Comparison of ENCODE assay signal across 9 mouse cellular contexts in the genomic region with DNA sequence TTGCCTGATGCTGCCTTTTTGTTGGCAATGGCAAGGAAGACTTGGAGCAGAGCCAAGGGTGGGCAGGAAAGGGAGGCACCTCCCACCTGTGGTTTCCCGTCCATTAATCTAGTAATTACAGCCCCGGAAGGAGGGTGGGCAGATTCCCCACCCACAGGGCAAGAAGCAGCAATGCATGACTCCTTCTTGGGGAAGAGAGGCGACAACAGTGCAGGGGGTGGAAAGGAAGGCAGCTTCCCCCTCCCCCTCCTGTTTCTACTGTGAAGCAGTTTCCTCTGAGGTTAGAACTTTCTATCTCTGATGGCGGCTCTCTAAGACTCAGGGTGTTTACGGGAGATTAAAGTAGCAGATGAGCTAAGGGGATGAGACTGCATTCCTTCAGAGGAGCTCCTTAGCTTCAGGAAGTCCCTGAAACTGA. TPM values are rescaled to one million over a fixed set of nuclear protein-coding genes. Genes with fewer than 3 reads are reported as not detected.
A peak's percentile ranks its signal among the peaks of the same experiment; 100 is the strongest.
DNase-seq lines count a peak whose midpoint lies in the region; ATAC-seq and TF ChIP-seq lines count a peak whose summit lies in the region.
"Had no signal": no experiment of that assay in that cellular context is flagged by ENCODE, and none has a peak within 500 bp of the region (broad histone marks: within the 10 kb centered on the region; RNA-seq: fewer than 3 reads in every experiment).

No protein-coding gene starts in this region.

- WGBS in liver, postnatal 0 days (ENCODE audit: insufficient replicate concordance), result 17% methylated on average over 5 of the region's 5 CpGs
- WGBS in forebrain, embryonic 13.5 days, result 55% methylated on average over 5 of the region's 5 CpGs

- DNase-seq in B cell, adult 2 months, result peak; percentile 49 to 56
- DNase-seq in liver, postnatal 0 days, result peak; percentile 55
- no peak for DNase-seq in left cerebral cortex, postnatal 25 days (ENCODE audit: low spot score in 2 of 2)
- no peak for DNase-seq in embryo, embryonic 9.5 days (ENCODE audit: extremely low spot score)
- no peak for DNase-seq in layer of hippocampus, adult 11-12 months (ENCODE audit: low spot score)

- intact Hi-C loops in left cerebral cortex, postnatal 25 days (cut with DNase I), result loop anchor here (5.0 kb wide), 1 partner anchor 185 kb away; no protein-coding TSS in a partner anchor

- H3K36me3 ChIP-seq in liver, postnatal 0 days (replicated peaks; ENCODE audit: insufficient read depth, low read length), result no peaks in the 10 kb centered on the region
- H3K36me3 ChIP-seq in forebrain, embryonic 13.5 days (ENCODE audit: poor library complexity, severe bottlenecking), result no peaks in the 10 kb centered on the region

- TF ChIP-seq EP300 in liver, postnatal 0 days (IDR thresholded peaks at IDR 0.05; ENCODE audit: low read depth), result peak; percentile 68; the same call in 1 of the 2 replicates

- peak; percentile 83 for ATAC-seq in activated CD4-positive, CD25-positive, alpha-beta regulatory T cell, adult 4 months
- peak; percentile 80 to 86 for ATAC-seq in hematopoietic stem cell, adult 5-6 weeks (replicated peaks in 1 of 2; ENCODE audit: insufficient read depth in 1 of 2, low FRiP score in 2 of 2, low TSS enrichment in 1 of 2, low read depth in 1 of 2, poor library complexity in 2 of 2, severe bottlenecking in 2 of 2)
- peak; percentile 60 for ATAC-seq in liver, postnatal 0 days
- no peak for ATAC-seq in forebrain, embryonic 13.5 days

- peaks cover 17% of the 10 kb centered on the region for H3K4me1 ChIP-seq in liver, postnatal 0 days (ENCODE audit: insufficient read depth)
- peaks cover 35% of the 10 kb centered on the region for H3K4me1 ChIP-seq in forebrain, embryonic 13.5 days

- H3K4me2 ChIP-seq in liver, postnatal 0 days (ENCODE audit: low read depth, low read length), result 0 out of 2 replicates have a peak overlapping the region, but pooled peaks have one; percentile 9
- H3K4me2 ChIP-seq in forebrain, embryonic 13.5 days, result no peak overlapping the region

- H3K9me3 ChIP-seq in liver, postnatal 0 days (ENCODE audit: low read length), result no peaks in the 10 kb centered on the region; the same call in 1 of the 2 replicates
- H3K9me3 ChIP-seq in forebrain, embryonic 13.5 days (replicated peaks), result no peaks in the 10 kb centered on the region

- peaks cover 7% of the 10 kb centered on the region; the same call in 1 of the 2 replicates for H3K27me3 ChIP-seq in liver, postnatal 0 days (ENCODE audit: insufficient read depth, low read length)
- H3K27me3 ChIP-seq in forebrain, embryonic 13.5 days, result 0 out of 2 replicates have a peak, but pooled peaks cover 2% of the 10 kb centered on the region

- H3K27ac ChIP-seq in liver, postnatal 0 days (ENCODE audit: low read depth), result peak overlapping the region; percentile 48; the same call in 1 of the 2 replicates
- no peak overlapping the region for H3K27ac ChIP-seq in forebrain, embryonic 13.5 days

- no peak for TF ChIP-seq CTCF in liver, postnatal 0 days (IDR thresholded peaks at IDR 0.05; ENCODE audit: low read depth)

- H3K9ac ChIP-seq in liver, postnatal 0 days (replicated peaks), result no peak overlapping the region
- no peak overlapping the region for H3K9ac ChIP-seq in forebrain, embryonic 13.5 days

- H3K4me3 ChIP-seq in liver, postnatal 0 days (ENCODE audit: low read depth, low read length), result no peak overlapping the region
- no peak overlapping the region for H3K4me3 ChIP-seq in forebrain, embryonic 13.5 days
- H3K4me3 ChIP-seq: myocyte had no signal

RNA-seq across cellular contexts. Expression of a gene that starts 9.9 kb away (rescaled TPM):
- polyA plus RNA-seq in activated CD4-positive, CD25-positive, alpha-beta regulatory T cell, adult 4 months (2017; shearing (Covaris generic)), result not detected
- total RNA-seq in hematopoietic stem cell, adult 5-6 weeks (2017), result 0.63 TPM in 1 of 2 replicates, not detected in the other
- polyA plus RNA-seq in liver, postnatal 0 days (2015; fragmentation: Nextera tagmentation; extraction: Ambion mirVana), result 0.59 and 0.86 TPM in 2 replicates
- total RNA-seq in left cerebral cortex, postnatal 25 days (2021), result 1 to 10 TPM in 1 of 2 experiments, under 1 TPM in 1; 0.78 to 1.0 TPM
- polyA plus RNA-seq in forebrain, embryonic 13.5 days (2015; fragmentation: Nextera tagmentation; extraction: Ambion mirVana), result 0.42 and 1.6 TPM in 2 replicates

RNA-seq across cellular contexts. Expression of a gene that starts 13.2 kb away (rescaled TPM):
- polyA plus RNA-seq in activated CD4-positive, CD25-positive, alpha-beta regulatory T cell, adult 4 months (2017; shearing (Covaris generic)), result not detected
- not detected in 2 replicates for total RNA-seq in hematopoietic stem cell, adult 5-6 weeks (2017)
- 0.33 TPM in 1 of 2 replicates, not detected in the other for polyA plus RNA-seq in liver, postnatal 0 days (2015; fragmentation: Nextera tagmentation; extraction: Ambion mirVana)
- 1 to 10 TPM; 7.7 to 9.9 TPM for total RNA-seq in left cerebral cortex, postnatal 25 days (2021)
- polyA plus RNA-seq in forebrain, embryonic 13.5 days (2015; fragmentation: Nextera tagmentation; extraction: Ambion mirVana), result 2.1 TPM in 2 replicates

RNA-seq across cellular contexts. Expression of a gene that starts 34.1 kb away (rescaled TPM):
- polyA plus RNA-seq in activated CD4-positive, CD25-positive, alpha-beta regulatory T cell, adult 4 months (2017; shearing (Covaris generic)), result 10 to 100 TPM; 75.0 to 86.1 TPM
- 41.9 and 56.8 TPM in 2 replicates for total RNA-seq in hematopoietic stem cell, adult 5-6 weeks (2017)
- 34.5 and 36.2 TPM in 2 replicates for polyA plus RNA-seq in liver, postnatal 0 days (2015; fragmentation: Nextera tagmentation; extraction: Ambion mirVana)
- 10 to 100 TPM; 39.0 to 43.9 TPM for total RNA-seq in left cerebral cortex, postnatal 25 days (2021)
- polyA plus RNA-seq in forebrain, embryonic 13.5 days (2015; fragmentation: Nextera tagmentation; extraction: Ambion mirVana), result 28.4 and 29.8 TPM in 2 replicates

Comparison
In these comparisons a context has a peak if more than half of its experiments do, and no peak if none do; other contexts are left out.
1. DNase-seq: peak in B cell, adult 2 months (2 of 2) and liver, postnatal 0 days (single experiment); none in left cerebral cortex, postnatal 25 days (0 of 2), embryo, embryonic 9.5 days (single experiment) and layer of hippocampus, adult 11-12 months (single experiment).